Mouse (Mus musculus): ENCODE data around the gene Smbd1. TPM values are rescaled to one million over a fixed set of nuclear protein-coding genes. Genes with fewer than 3 reads are reported as not detected.

The Smbd1 gene
- polyA plus RNA-seq, 1 experiment = 2.3 TPM

DNA sequence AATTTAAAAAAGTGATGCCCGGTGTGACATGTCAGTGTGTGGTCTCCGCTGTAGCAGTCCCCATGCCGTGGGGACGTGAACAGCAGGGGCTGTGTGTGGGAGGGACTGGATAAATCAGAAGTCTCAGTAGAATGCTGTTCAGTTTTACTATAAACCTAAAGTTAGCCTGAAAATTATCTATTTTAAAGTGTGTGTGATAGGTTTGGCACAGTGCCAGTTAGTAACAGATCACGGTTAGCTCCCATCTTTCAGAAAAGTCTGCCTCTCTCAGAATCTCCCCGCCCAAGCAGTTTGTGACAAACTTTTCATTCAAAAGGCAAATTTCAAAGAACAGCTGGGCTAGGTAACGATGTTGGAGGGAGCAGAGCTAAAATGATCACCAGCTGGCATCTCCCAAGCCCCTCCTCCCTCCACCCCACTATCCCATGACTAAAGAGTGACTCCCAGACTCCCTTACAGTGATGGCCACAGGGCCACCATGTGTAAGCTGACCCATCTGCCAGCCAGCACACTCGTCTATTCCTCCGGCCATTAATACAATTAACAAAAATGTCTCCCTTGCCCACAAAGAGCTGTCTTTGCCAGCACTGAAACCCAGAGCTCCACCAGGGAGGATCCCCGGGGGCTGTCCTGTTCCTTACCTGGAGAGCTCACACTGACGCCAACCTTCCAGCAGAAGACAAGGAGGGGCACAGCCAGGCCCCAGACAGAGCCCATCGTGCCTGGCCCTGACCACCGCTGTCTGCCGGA is 13.4 kb downstream of the Smbd1 start:
- no peak for DNase-seq
- Histone ChIP-seq H3K4me1 (ENCODE audit: control insufficient read depth, insufficient read depth, low read length) (peaks cover 3% of the 10 kb centered on the region; the same call in 1 of the 2 replicates), H3K4me3 (replicated peaks; ENCODE audit: extremely low read depth, low read depth, low read length) (no peak overlapping the region)
- no peak for TF ChIP-seq CTCF (IDR thresholded peaks at IDR 0.05; ENCODE audit: insufficient read depth, low read length)
- TF ChIP-seq POLR2A (IDR thresholded peaks at IDR 0.05; ENCODE audit: borderline replicate concordance, extremely low read depth, low read depth, low read length) = no peak
- WGBS = 68% methylated on average over 14 of the region's 14 CpGs

- no peak for TF ChIP-seq CTCF (IDR thresholded peaks at IDR 0.05; ENCODE audit: insufficient read depth, low read length)
- no peak for TF ChIP-seq POLR2A (IDR thresholded peaks at IDR 0.05; ENCODE audit: borderline replicate concordance, extremely low read depth, low read depth, low read length)
- peaks cover 3% of the 10 kb centered on the region; the same call in 1 of the 2 replicates for H3K4me1 ChIP-seq (ENCODE audit: control insufficient read depth, insufficient read depth, low read length)
- DNase-seq = no peak
- WGBS = 88% methylated on average over 1 of the region's 1 CpGs
- no peak overlapping the region for H3K4me3 ChIP-seq (replicated peaks; ENCODE audit: extremely low read depth, low read depth, low read length)
These were observed 15.1 kb downstream of the Smbd1 start for GRCm38 (mm10) chr16:32795177-32795576.

DNA sequence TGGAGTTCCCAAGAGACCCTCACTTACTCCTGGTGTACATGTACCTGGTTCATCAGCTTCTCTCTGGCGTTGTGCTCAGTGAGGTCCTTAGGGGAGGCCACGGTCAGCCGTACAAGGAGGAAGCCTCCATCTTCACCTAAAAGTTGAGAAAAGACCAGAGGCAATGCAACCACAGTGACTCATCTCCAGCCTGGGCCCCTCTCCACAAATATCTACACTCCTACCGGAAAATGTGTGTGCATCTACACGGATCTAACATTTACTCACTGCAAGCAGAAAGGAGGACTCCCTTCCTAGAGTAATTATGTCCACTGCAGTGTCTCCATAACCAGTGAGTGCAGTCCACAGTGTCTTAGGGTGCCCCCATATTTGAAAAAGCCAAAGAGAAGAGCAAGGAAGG is 20.2 kb downstream of the Smbd1 start:
- TF ChIP-seq CTCF (IDR thresholded peaks at IDR 0.05; ENCODE audit: insufficient read depth, low read length) (no peak), POLR2A (IDR thresholded peaks at IDR 0.05; ENCODE audit: borderline replicate concordance, extremely low read depth, low read depth, low read length) (no peak)
- no peak for DNase-seq
- no peaks in the 10 kb centered on the region for H3K4me1 ChIP-seq (ENCODE audit: control insufficient read depth, insufficient read depth, low read length)
- no peak overlapping the region for H3K4me3 ChIP-seq (replicated peaks; ENCODE audit: extremely low read depth, low read depth, low read length)
- WGBS = 91% methylated on average over 5 of the region's 5 CpGs

DNA sequence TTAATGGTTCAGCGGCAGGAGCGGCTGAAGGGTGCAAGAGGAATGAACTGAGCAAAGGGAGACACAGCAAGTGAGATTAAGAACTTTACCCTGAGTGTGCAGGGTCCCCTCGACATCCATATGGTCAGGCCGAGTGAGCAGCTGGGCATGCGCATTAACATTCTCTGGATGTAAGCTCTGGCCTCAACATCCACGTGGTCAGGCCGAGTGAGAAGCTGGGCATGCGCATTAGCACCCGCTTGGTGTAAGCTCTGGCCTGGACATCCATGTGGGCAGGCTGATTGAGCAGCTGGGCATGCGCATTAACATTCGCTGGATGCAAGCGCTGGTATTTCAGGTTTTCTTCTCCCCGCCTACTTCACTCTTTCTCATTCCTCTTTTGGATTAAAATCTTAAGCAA is 25.4 kb downstream of the Smbd1 start:
- TF ChIP-seq CTCF (IDR thresholded peaks at IDR 0.05; ENCODE audit: insufficient read depth, low read length) = no peak
- TF ChIP-seq POLR2A (IDR thresholded peaks at IDR 0.05; ENCODE audit: borderline replicate concordance, extremely low read depth, low read depth, low read length) = no peak
- WGBS = 84% methylated on average over 13 of the region's 13 CpGs
- Histone ChIP-seq H3K4me3 (replicated peaks; ENCODE audit: extremely low read depth, low read depth, low read length) (no peak overlapping the region), H3K4me1 (ENCODE audit: control insufficient read depth, insufficient read depth, low read length) (no peaks in the 10 kb centered on the region)
- no peak for DNase-seq

GRCm38 (mm10) chr16:32783324-32784062 is 26.8 kb downstream of the Smbd1 start:
- Histone ChIP-seq H3K4me3 (replicated peaks; ENCODE audit: extremely low read depth, low read depth, low read length) (no peak overlapping the region), H3K4me1 (ENCODE audit: control insufficient read depth, insufficient read depth, low read length) (no peaks in the 10 kb centered on the region)
- DNase-seq = no peak
- TF ChIP-seq CTCF (IDR thresholded peaks at IDR 0.05; ENCODE audit: insufficient read depth, low read length) (no peak), POLR2A (IDR thresholded peaks at IDR 0.05; ENCODE audit: borderline replicate concordance, extremely low read depth, low read depth, low read length) (no peak)
- 42% methylated on average over 5 of the region's 5 CpGs for WGBS

- 66% methylated on average over 8 of the region's 8 CpGs for WGBS
- H3K4me1 ChIP-seq (ENCODE audit: control insufficient read depth, insufficient read depth, low read length) = no peaks in the 10 kb centered on the region
- no peak for DNase-seq
- no peak for TF ChIP-seq POLR2A (IDR thresholded peaks at IDR 0.05; ENCODE audit: borderline replicate concordance, extremely low read depth, low read depth, low read length)
- no peak for TF ChIP-seq CTCF (IDR thresholded peaks at IDR 0.05; ENCODE audit: insufficient read depth, low read length)
- H3K4me3 ChIP-seq (replicated peaks; ENCODE audit: extremely low read depth, low read depth, low read length) = no peak overlapping the region
These were observed 31.3 kb downstream of the Smbd1 start for GRCm38 (mm10) chr16:32778956-32779355.

GRCm38 (mm10) chr16:32776676-32777075 is 33.6 kb downstream of the Smbd1 start:
- no peak for DNase-seq
- no peak for TF ChIP-seq CTCF (IDR thresholded peaks at IDR 0.05; ENCODE audit: insufficient read depth, low read length)
- TF ChIP-seq POLR2A (IDR thresholded peaks at IDR 0.05; ENCODE audit: borderline replicate concordance, extremely low read depth, low read depth, low read length) = no peak
- H3K4me1 ChIP-seq (ENCODE audit: control insufficient read depth, insufficient read depth, low read length) = no peaks in the 10 kb centered on the region
- no peak overlapping the region for H3K4me3 ChIP-seq (replicated peaks; ENCODE audit: extremely low read depth, low read depth, low read length)
- WGBS = 67% methylated on average over 10 of the region's 10 CpGs

- Histone ChIP-seq H3K4me1 (ENCODE audit: control insufficient read depth, insufficient read depth, low read length) (no peaks in the 10 kb centered on the region), H3K4me3 (replicated peaks; ENCODE audit: extremely low read depth, low read depth, low read length) (no peak overlapping the region)
- TF ChIP-seq CTCF (IDR thresholded peaks at IDR 0.05; ENCODE audit: insufficient read depth, low read length) (no peak), POLR2A (IDR thresholded peaks at IDR 0.05; ENCODE audit: borderline replicate concordance, extremely low read depth, low read depth, low read length) (no peak)
- WGBS = 94% methylated on average over 7 of the region's 7 CpGs
- DNase-seq = no peak
These were observed 43.4 kb downstream of the Smbd1 start for GRCm38 (mm10) chr16:32766904-32767303.

DNA sequence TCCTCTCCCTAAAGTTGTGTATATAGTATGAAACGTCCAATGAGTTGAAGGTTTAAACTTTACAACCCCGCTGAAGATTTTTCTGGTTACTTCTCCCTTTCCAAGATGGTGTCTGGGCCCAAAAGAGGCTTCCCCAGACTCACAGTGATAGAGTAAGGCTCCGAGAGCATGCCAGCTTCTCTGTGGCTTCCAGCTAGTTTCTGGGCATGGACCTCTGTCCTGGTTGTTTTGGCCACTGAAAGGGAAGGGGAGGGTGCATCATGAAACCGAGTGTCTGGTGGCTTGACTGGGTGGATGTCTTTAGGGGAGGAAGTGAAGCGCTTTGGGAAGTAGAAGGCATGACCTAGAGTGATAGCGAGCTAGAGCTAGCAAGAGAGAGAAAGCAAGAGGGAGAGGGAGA is 45.3 kb downstream of the Smbd1 start:
- WGBS = 68% methylated on average over 6 of the region's 6 CpGs
- TF ChIP-seq POLR2A (IDR thresholded peaks at IDR 0.05; ENCODE audit: borderline replicate concordance, extremely low read depth, low read depth, low read length) = no peak
- TF ChIP-seq CTCF (IDR thresholded peaks at IDR 0.05; ENCODE audit: insufficient read depth, low read length) = no peak
- H3K4me3 ChIP-seq (replicated peaks; ENCODE audit: extremely low read depth, low read depth, low read length) = no peak overlapping the region
- H3K4me1 ChIP-seq (ENCODE audit: control insufficient read depth, insufficient read depth, low read length) = no peaks in the 10 kb centered on the region
- no peak for DNase-seq

DNA sequence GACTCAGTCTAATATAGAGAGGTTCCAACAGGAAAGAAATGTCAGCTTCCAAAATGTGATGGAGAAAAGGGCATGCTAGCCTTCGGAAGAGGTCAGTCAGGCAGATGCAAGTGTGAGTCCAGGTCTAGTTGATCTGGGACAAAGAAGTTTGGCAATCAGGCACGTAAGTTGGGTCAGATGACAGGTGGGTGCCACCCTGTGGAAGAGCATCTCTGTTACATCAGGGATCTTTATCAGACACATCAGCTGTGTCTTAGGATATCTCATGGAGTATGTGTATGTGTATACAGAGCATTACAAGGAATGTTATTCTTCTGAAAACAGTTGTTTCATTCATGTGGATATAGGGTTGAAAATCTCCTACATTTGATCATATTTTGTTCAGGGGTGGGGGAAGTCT is 45.7 kb downstream of the Smbd1 start:
- DNase-seq = no peak
- 83% methylated on average over 2 of the region's 2 CpGs for WGBS
- H3K4me1 ChIP-seq (ENCODE audit: control insufficient read depth, insufficient read depth, low read length) = no peaks in the 10 kb centered on the region
- TF ChIP-seq POLR2A (IDR thresholded peaks at IDR 0.05; ENCODE audit: borderline replicate concordance, extremely low read depth, low read depth, low read length) = no peak
- no peak for TF ChIP-seq CTCF (IDR thresholded peaks at IDR 0.05; ENCODE audit: insufficient read depth, low read length)
- no peak overlapping the region for H3K4me3 ChIP-seq (replicated peaks; ENCODE audit: extremely low read depth, low read depth, low read length)

Other genes starting within 250 kb of the Smbd1 start
- gene Tfrc, start 201.6 kb downstream of the Smbd1 start, polyA plus RNA-seq (2012; rRNA removed) = 7.5 and 12.8 TPM in 2 replicates
- gene Tnk2, start 166.6 kb downstream of the Smbd1 start, polyA plus RNA-seq (2012; rRNA removed) = 107 and 119 TPM in 2 replicates
- 17.3 and 18.9 TPM in 2 replicates for gene Muc4, start 74.6 kb downstream of the Smbd1 start, polyA plus RNA-seq (2012; rRNA removed)
- 9.0 and 11.8 TPM in 2 replicates for gene Muc20, start 13.0 kb downstream of the Smbd1 start, polyA plus RNA-seq (2012; rRNA removed)
- 8.4 and 8.9 TPM in 2 replicates for gene Fyttd1, start 67.0 kb upstream of the Smbd1 start, polyA plus RNA-seq (2012; rRNA removed)
- gene Rubcn, start 67.3 kb upstream of the Smbd1 start, polyA plus RNA-seq (2012; rRNA removed) = 34.3 and 47.6 TPM in 2 replicates
- gene Lrch3, start 103.6 kb upstream of the Smbd1 start, polyA plus RNA-seq (2012; rRNA removed) = 28.7 and 40.3 TPM in 2 replicates
- gene Iqcg, start 245.7 kb upstream of the Smbd1 start, polyA plus RNA-seq (2012; rRNA removed) = 0.84 and 1.9 TPM in 2 replicates
- gene Rpl35a, start 246.0 kb upstream of the Smbd1 start, polyA plus RNA-seq (2012; rRNA removed) = 146 and 225 TPM in 2 replicates

Data from lung, adult 2 months (tissue).